Mouse (Mus musculus): ENCODE data around the gene Sh3bp5.

GRCm38 (mm10) chr14:31443616-31444015 is 7.7 kb upstream of the Sh3bp5 start:
- no peak for TF ChIP-seq CTCF (IDR thresholded peaks at IDR 0.05; ENCODE audit: low read depth)
- TF ChIP-seq EP300 (IDR thresholded peaks at IDR 0.05; ENCODE audit: low read depth), result no peak

Measured in liver, postnatal 0 days (tissue).